Mouse (Mus musculus) CH12.LX (cell line): ENCODE results near the gene Zfp663. TPM values are rescaled to one million over a fixed set of nuclear protein-coding genes. Genes with fewer than 3 reads are reported as not detected.

ENCODE experiments used
- DNase-seq: peaks from one replicate; pipeline ENCODE4 v3.0.0-alpha.2; 2013; ENCODE audit errors: extremely low read depth
- H3K27ac ChIP-seq: 2 replicates; pipeline ENCODE4 v1.5.1; 2012; ENCODE audit warnings: low read depth, mild to moderate bottlenecking, control low read depth, moderate library complexity; ENCODE audit not compliant: insufficient read depth
- H3K27me3 ChIP-seq: replicated peaks from 2 replicates; pipeline ENCODE3; 2012; ENCODE audit warnings: inconsistent platforms
- H3K36me3 ChIP-seq, 2 experiments: replicated peaks in 1 of 2; 2 replicates each; pipeline versions ENCODE3 to v1.6.1; 2012; ENCODE audit warnings: inconsistent platforms in 1 of 2, low read length in 1 of 2, mild to moderate bottlenecking in 1 of 2, mixed read lengths in 1 of 2, moderate library complexity in 1 of 2; ENCODE audit not compliant: control insufficient read depth in 1 of 2, insufficient read depth in 1 of 2
- H3K4me1 ChIP-seq, 2 experiments: 2 replicates each; pipeline ENCODE4 v1.6.1; 2012; ENCODE audit warnings: inconsistent platforms in 1 of 2, moderate library complexity in 1 of 2; ENCODE audit not compliant: insufficient read depth in 2 of 2, control insufficient read depth in 1 of 2
- H3K4me2 ChIP-seq: 2 replicates; pipeline ENCODE4 v1.6.1; 2012; ENCODE audit warnings: low read depth, mild to moderate bottlenecking, control low read depth; ENCODE audit not compliant: poor library complexity, insufficient read depth, severe bottlenecking
- H3K4me3 ChIP-seq, 3 experiments: fragments of 150-350 bp in 1 of 3; sonication (generic) in 1 of 3; replicated peaks in 1 of 3; 2 replicates each; pipeline versions ENCODE3 to v1.5.1; 2011 to 2012; ENCODE audit warnings: low read depth in 2 of 3, low read length in 2 of 3, mild to moderate bottlenecking in 2 of 3, moderate library complexity in 2 of 3, control low read depth in 1 of 3, improper control_type of control experiment in 1 of 3, inconsistent platforms in 1 of 3, mixed read lengths in 1 of 3; ENCODE audit not compliant: poor library complexity in 1 of 3
- H3K79me2 ChIP-seq: replicated peaks from 2 replicates; pipeline ENCODE4 v1.6.1; 2012; ENCODE audit warnings: mild to moderate bottlenecking, moderate library complexity; ENCODE audit not compliant: control insufficient read depth, poor library complexity, insufficient read depth, severe bottlenecking; ENCODE audit errors: extremely low read depth
- H3K9ac ChIP-seq: 2 replicates; pipeline ENCODE4 v1.6.1; 2012; ENCODE audit warnings: low read depth, mild to moderate bottlenecking, control low read depth, moderate library complexity; ENCODE audit not compliant: insufficient read depth
- H3K9me3 ChIP-seq: replicated peaks from 2 replicates; pipeline ENCODE3; 2012; ENCODE audit warnings: low read length, inconsistent platforms, mixed read lengths
- E2F4 ChIP-seq: IDR thresholded peaks from 2 replicates; pipeline ENCODE4 v1.6.1; 2011; ENCODE audit warnings: low read depth, low read length, improper control_type of control experiment; ENCODE audit not compliant: insufficient replicate concordance
- ETS1 ChIP-seq: conservative IDR thresholded peaks from 2 replicates; pipeline ENCODE4 v1.6.1; 2012; ENCODE audit warnings: low read depth, mild to moderate bottlenecking, inconsistent platforms, low read length, improper control_type of control experiment, moderate library complexity
- HCFC1 ChIP-seq: IDR thresholded peaks from 2 replicates; pipeline ENCODE4 v1.6.1; 2012; ENCODE audit warnings: low read depth, mild to moderate bottlenecking, inconsistent platforms, low read length, improper control_type of control experiment
- IRF4 ChIP-seq: IDR thresholded peaks from 2 replicates; pipeline ENCODE4 v1.6.1; 2014; ENCODE audit warnings: low read depth, mild to moderate bottlenecking, inconsistent platforms, low read length, improper control_type of control experiment
- JUN ChIP-seq: IDR thresholded peaks from 2 replicates; pipeline ENCODE4 v1.6.1; 2011; ENCODE audit warnings: low read depth, mild to moderate bottlenecking, low read length, improper control_type of control experiment, moderate library complexity; ENCODE audit not compliant: insufficient read depth
- JUND ChIP-seq: conservative IDR thresholded peaks from 2 replicates; pipeline ENCODE4 v1.6.1; 2011; ENCODE audit warnings: low read depth, low read length, improper control_type of control experiment
- MAX ChIP-seq: IDR thresholded peaks from 2 replicates; pipeline ENCODE4 v1.6.1; 2011; ENCODE audit warnings: low read length, improper control_type of control experiment
- MAZ ChIP-seq: IDR thresholded peaks from 2 replicates; pipeline ENCODE4 v1.6.1; 2012; ENCODE audit warnings: low read depth, mild to moderate bottlenecking, inconsistent platforms, low read length, improper control_type of control experiment, moderate library complexity
- NELFE ChIP-seq: IDR thresholded peaks from 2 replicates; pipeline ENCODE4 v1.6.1; 2011; ENCODE audit warnings: low read depth, low read length, improper control_type of control experiment
- POLR2A ChIP-seq: IDR thresholded peaks from 2 replicates; pipeline ENCODE4 v1.6.1; 2011; ENCODE audit warnings: low read depth, mild to moderate bottlenecking, improper control_type of control experiment, low read length
- POLR2AphosphoS2 ChIP-seq: IDR thresholded peaks from 2 replicates; pipeline ENCODE4 v1.6.1; 2011; ENCODE audit warnings: low read depth, low read length, improper control_type of control experiment
- SIN3A ChIP-seq: IDR thresholded peaks from 2 replicates; pipeline ENCODE4 v1.6.1; 2012; ENCODE audit warnings: low read length, improper control_type of control experiment, inconsistent platforms
- UBTF ChIP-seq: IDR thresholded peaks from 2 replicates; pipeline ENCODE4 v1.6.1; 2012; ENCODE audit warnings: low read depth, mild to moderate bottlenecking, inconsistent platforms, low read length, improper control_type of control experiment, moderate library complexity
- ZC3H11A ChIP-seq: IDR thresholded peaks from 2 replicates; pipeline ENCODE4 v1.6.1; 2012; ENCODE audit warnings: low read depth, mild to moderate bottlenecking, inconsistent platforms, low read length, improper control_type of control experiment
- ZNF384 ChIP-seq: IDR thresholded peaks from 2 replicates; pipeline ENCODE4 v1.6.1; 2012; ENCODE audit warnings: low read depth, low read length, improper control_type of control experiment, inconsistent platforms
- dilution Hi-C: fragments of 300-500 bp; cut with MboI; formaldehyde crosslinking; loops from 2 replicates; pipeline ENCODE4 v1.14.3; 2020; ENCODE audit warnings: low sequenced_read_pairs; ENCODE audit not compliant: extremely low pct_unique_long_range_greater_than_20kb, extremely low pct_ligation_motif_present
- in situ Hi-C: fragments of 300-500 bp; cut with MboI; formaldehyde crosslinking; loops from 3 replicates; pipeline ENCODE4 v1.14.3; 2019; ENCODE audit warnings: low sequenced_read_pairs, low pct_ligation_motif_present, low pct_unique_long_range_greater_than_20kb, mixed read lengths
- polyA plus RNA-seq: library from polyadenylated mRNA; unstranded; fragments of >175 nt; gene quantifications from 2 replicates; pipeline ENCODE4 v1.2.1, GENCODE M21; 2012; ENCODE audit warnings: low read depth; ENCODE audit not compliant: insufficient read length
- total RNA-seq, 2 experiments: library from RNA; depleted of rRNA; stranded (reverse); fragments of 300-350 nt in 1 of 2; fragments of >200 nt in 1 of 2; gene quantifications; 2 replicates each; pipeline ENCODE4 v1.2.3; 2012 to 2014

Gene Zfp663
- total and polyA plus RNA-seq, 3 experiments, result not detected

GRCm38 (mm10) chr2:165414321-165414720 is 45.8 kb upstream of the Zfp663 start:
- no peak for TF ChIP-seq JUND
- no peak for TF ChIP-seq E2F4
- no peak for TF ChIP-seq POLR2A
- no peak for TF ChIP-seq JUN
- TF ChIP-seq SIN3A, result no peak
- TF ChIP-seq ZC3H11A, result no peak
- no peak for TF ChIP-seq POLR2AphosphoS2
- no peak for TF ChIP-seq IRF4
- TF ChIP-seq MAX, result no peak
- no peak for TF ChIP-seq UBTF
- no peak for DNase-seq
- H3K79me2 ChIP-seq, result no peaks in the 10 kb centered on the region
- dilution Hi-C loops (no loop called here), in situ Hi-C loops (no loop called here)
- H3K4me2 ChIP-seq, result no peak overlapping the region
- no peaks in the 10 kb centered on the region for H3K36me3 ChIP-seq
- H3K27ac ChIP-seq, result no peak overlapping the region
- H3K27me3 ChIP-seq, result peaks cover 86% of the 10 kb centered on the region
- no peaks in the 10 kb centered on the region for H3K4me1 ChIP-seq
- no peak overlapping the region for H3K9ac ChIP-seq
- no peaks in the 10 kb centered on the region for H3K9me3 ChIP-seq
- H3K4me3 ChIP-seq, result no peak overlapping the region

GRCm38 (mm10) chr2:165413884-165414283 is 45.4 kb upstream of the Zfp663 start:
- H3K9me3 ChIP-seq, result no peaks in the 10 kb centered on the region
- H3K4me1 ChIP-seq, result no peaks in the 10 kb centered on the region
- H3K4me2 ChIP-seq, result no peak overlapping the region
- dilution Hi-C loops, result no loop called here
- no peak for TF ChIP-seq HCFC1
- TF ChIP-seq ZC3H11A, result no peak
- no peak for TF ChIP-seq POLR2AphosphoS2
- TF ChIP-seq MAZ, result no peak
- no peak for TF ChIP-seq NELFE
- TF ChIP-seq IRF4, result no peak
- TF ChIP-seq JUN, result no peak
- no peak for TF ChIP-seq ETS1
- TF ChIP-seq ZNF384, result no peak
- TF ChIP-seq, all 38 proteins: peak for 0
- DNase-seq, result no peak
- Histone ChIP-seq H3K79me2 (no peaks in the 10 kb centered on the region), H3K27ac (no peak overlapping the region), H3K36me3 (no peaks in the 10 kb centered on the region), H3K9ac (no peak overlapping the region), H3K4me3 (no peak overlapping the region), H3K27me3 (peaks cover 86% of the 10 kb centered on the region)
- in situ Hi-C loops, result no loop called here
